Mouse (Mus musculus): ENCODE measurements around the gene Cand2. TPM values are rescaled to one million over a fixed set of nuclear protein-coding genes. Genes with fewer than 3 reads are reported as not detected.

Cand2 gene
- total RNA-seq, 2 experiments from 2014 or later, result 4.5 to 5.1 TPM

- no peak for DNase-seq (ENCODE audit: low spot score in 2 of 2)
These were observed 1.7 kb upstream of the Cand2 start for GRCm38 (mm10) chr6:115772604-115773003.

GRCm38 (mm10) chr6:115773966-115774413, 348 bp upstream of the Cand2 start:
- no peak for DNase-seq (ENCODE audit: low spot score in 2 of 2)

GRCm38 (mm10) chr6:115775838-115776237, 1.5 kb downstream of the Cand2 start:
- DNase-seq (ENCODE audit: low spot score in 2 of 2), result no peak

- no peak for DNase-seq (ENCODE audit: low spot score in 2 of 2)
These were observed 2.0 kb downstream of the Cand2 start for GRCm38 (mm10) chr6:115776363-115776762.

- DNase-seq (ENCODE audit: low spot score in 2 of 2), result no peak
These were observed 8.4 kb downstream of the Cand2 start for GRCm38 (mm10) chr6:115782781-115783180.

- DNase-seq (ENCODE audit: low spot score in 2 of 2), result no peak
These were observed 16.7 kb downstream of the Cand2 start for GRCm38 (mm10) chr6:115791016-115791415.

GRCm38 (mm10) chr6:115791842-115792686, 17.7 kb downstream of the Cand2 start:
- DNase-seq (ENCODE audit: low spot score in 2 of 2), result no peak

GRCm38 (mm10) chr6:115792691-115793215, 18.4 kb downstream of the Cand2 start:
- no peak for DNase-seq (ENCODE audit: low spot score in 2 of 2)

GRCm38 (mm10) chr6:115801811-115802210, 27.5 kb downstream of the Cand2 start:
- DNase-seq (ENCODE audit: low spot score in 2 of 2), result no peak

- DNase-seq (ENCODE audit: low spot score in 2 of 2), result peak; percentile 64 to 77
These were observed 29.4 kb downstream of the Cand2 start for GRCm38 (mm10) chr6:115803541-115804382.

- DNase-seq (ENCODE audit: low spot score in 2 of 2), result no peak
These were observed 30.3 kb downstream of the Cand2 start for GRCm38 (mm10) chr6:115804432-115805192.

- no peak for DNase-seq (ENCODE audit: low spot score in 2 of 2)
These were observed 33.3 kb downstream of the Cand2 start for GRCm38 (mm10) chr6:115807464-115808195.

- no peak for DNase-seq (ENCODE audit: low spot score in 2 of 2)
These were observed 33.8 kb downstream of the Cand2 start for GRCm38 (mm10) chr6:115808196-115808487.

- DNase-seq (ENCODE audit: low spot score in 2 of 2), result peak; percentile 91
These were observed 34.3 kb downstream of the Cand2 start, which contains the start of gene Rpl32 for GRCm38 (mm10) chr6:115808488-115809231. Rpl32 (minus strand) TSS chr6:115808747.

GRCm38 (mm10) chr6:115811606-115812005, 37.3 kb downstream of the Cand2 start:
- DNase-seq (ENCODE audit: low spot score in 2 of 2), result no peak

- DNase-seq (ENCODE audit: low spot score in 2 of 2), result peak; percentile 41 to 50
These were observed 39.8 kb downstream of the Cand2 start for GRCm38 (mm10) chr6:115814104-115814503.

GRCm38 (mm10) chr6:115815041-115815440, 40.7 kb downstream of the Cand2 start:
- DNase-seq (ENCODE audit: low spot score in 2 of 2), result no peak

GRCm38 (mm10) chr6:115818129-115818528, 43.8 kb downstream of the Cand2 start:
- DNase-seq (ENCODE audit: low spot score in 2 of 2), result no peak

- no peak for DNase-seq (ENCODE audit: low spot score in 2 of 2)
These were observed 47.1 kb downstream of the Cand2 start for GRCm38 (mm10) chr6:115821216-115821993.
